Mouse (Mus musculus) forebrain, embryonic 12.5 days (tissue): Measurements from ENCODE around the gene Zfp217. TPM values are rescaled to one million over a fixed set of nuclear protein-coding genes. Genes with fewer than 3 reads are reported as not detected.

Source experiments
- ATAC-seq: fragments of 200-750 bp; cut with Nextera tagmentation; 2 replicates; pipeline ENCODE4 v1.8.0; 2017; ENCODE audit warnings: moderate TSS enrichment; ENCODE audit not compliant: low FRiP score
- H3K27ac ChIP-seq: fragments of 300-500 bp; sonication (generic); 2 replicates; pipeline ENCODE4 v1.5.1; 2016; ENCODE audit warnings: mild to moderate bottlenecking
- H3K27me3 ChIP-seq: fragments of 300-500 bp; sonication (generic); 2 replicates; pipeline ENCODE4 v1.6.1; 2016; ENCODE audit warnings: mild to moderate bottlenecking
- H3K36me3 ChIP-seq: fragments of 300-500 bp; sonication (generic); replicated peaks from 2 replicates; pipeline ENCODE4 v1.6.1; 2016; ENCODE audit warnings: mild to moderate bottlenecking
- H3K4me1 ChIP-seq: fragments of 300-500 bp; sonication (generic); 2 replicates; pipeline ENCODE4 v1.6.1; 2016
- H3K4me2 ChIP-seq: fragments of 300-500 bp; sonication (generic); 2 replicates; pipeline ENCODE4 v1.6.1; 2016; ENCODE audit warnings: mild to moderate bottlenecking, moderate library complexity
- H3K4me3 ChIP-seq: fragments of 300-500 bp; sonication (generic); replicated peaks from 2 replicates; pipeline ENCODE4 v1.5.1; 2016; ENCODE audit warnings: mild to moderate bottlenecking
- H3K9ac ChIP-seq: fragments of 300-500 bp; sonication (generic); 2 replicates; pipeline ENCODE4 v1.6.1; 2016; ENCODE audit warnings: mild to moderate bottlenecking
- H3K9me3 ChIP-seq: fragments of 300-500 bp; sonication (generic); 2 replicates; pipeline ENCODE4 v1.6.1; 2016
- WGBS: fragments of 180-500 bp; shearing (Covaris S2); methylation state at CpG from one replicate; pipeline ENCODE4 v1.1.7; 2016; 5-methylcytosine and 5-hydroxymethylcytosine counted together
- polyA plus RNA-seq: library from polyadenylated mRNA; unstranded; fragments of >200 nt; fragmentation: Nextera tagmentation; extraction: Ambion mirVana; gene quantifications from 2 replicates; pipeline ENCODE4 v1.2.1, GENCODE M21; 2016

The Zfp217 gene
- polyA plus RNA-seq, 1 experiment from 2014 or later, result 4.5 TPM

- H3K27ac ChIP-seq, result no peak overlapping the region
- H3K4me1 ChIP-seq, result peaks cover 23% of the 10 kb centered on the region
- no peaks in the 10 kb centered on the region for H3K36me3 ChIP-seq
- no peak overlapping the region for H3K4me2 ChIP-seq
- ATAC-seq, result no peak
- WGBS, result 47% methylated on average over 11 of the region's 11 CpGs
- H3K4me3 ChIP-seq, result no peak overlapping the region
- H3K9me3 ChIP-seq, result no peaks in the 10 kb centered on the region
- H3K27me3 ChIP-seq, result peaks cover 23% of the 10 kb centered on the region; the same call in 1 of the 2 replicates
- no peak overlapping the region for H3K9ac ChIP-seq
These were observed 9.6 kb upstream of the Zfp217 start for GRCm38 (mm10) chr2:170157280-170158200.

GRCm38 (mm10) chr2:170155089-170155740 is 7.3 kb upstream of the Zfp217 start:
- H3K4me1 ChIP-seq, result peaks cover 23% of the 10 kb centered on the region
- peaks cover 23% of the 10 kb centered on the region; the same call in 1 of the 2 replicates for H3K27me3 ChIP-seq
- H3K9ac ChIP-seq, result peak overlapping the region; percentile 40
- H3K4me3 ChIP-seq, result peak overlapping the region; percentile 31
- ATAC-seq, result 0 out of 2 replicates have a peak, but pooled peaks have one; percentile 34
- no peak overlapping the region for H3K27ac ChIP-seq
- H3K4me2 ChIP-seq, result peak overlapping the region; percentile 51
- no peaks in the 10 kb centered on the region for H3K9me3 ChIP-seq
- H3K36me3 ChIP-seq, result no peaks in the 10 kb centered on the region
- 13% methylated on average over 18 of the region's 18 CpGs for WGBS

GRCm38 (mm10) chr2:170154738-170155088 is 6.8 kb upstream of the Zfp217 start:
- ATAC-seq, result no peak
- H3K9ac ChIP-seq, result peak overlapping the region; percentile 40
- peak overlapping the region; percentile 31 for H3K4me3 ChIP-seq
- H3K27ac ChIP-seq, result no peak overlapping the region
- H3K36me3 ChIP-seq, result no peaks in the 10 kb centered on the region
- WGBS, result 10% methylated on average over 5 of the region's 5 CpGs
- peak overlapping the region; percentile 51 for H3K4me2 ChIP-seq
- H3K9me3 ChIP-seq, result no peaks in the 10 kb centered on the region
- peaks cover 23% of the 10 kb centered on the region; the same call in 1 of the 2 replicates for H3K27me3 ChIP-seq
- H3K4me1 ChIP-seq, result peaks cover 23% of the 10 kb centered on the region

- Histone ChIP-seq H3K27me3 (peaks cover 23% of the 10 kb centered on the region; the same call in 1 of the 2 replicates), H3K4me3 (no peak overlapping the region), H3K36me3 (no peaks in the 10 kb centered on the region), H3K4me1 (peaks cover 23% of the 10 kb centered on the region), H3K27ac (no peak overlapping the region), H3K9me3 (no peaks in the 10 kb centered on the region), H3K9ac (no peak overlapping the region), H3K4me2 (peak overlapping the region; percentile 51)
- WGBS, result 21% methylated on average over 6 of the region's 6 CpGs
- ATAC-seq, result no peak
These were observed 6.4 kb upstream of the Zfp217 start for GRCm38 (mm10) chr2:170154301-170154721.

GRCm38 (mm10) chr2:170153421-170154271 is 5.7 kb upstream of the Zfp217 start:
- Histone ChIP-seq H3K4me2 (peak overlapping the region; percentile 58), H3K4me1 (peaks cover 23% of the 10 kb centered on the region), H3K36me3 (no peaks in the 10 kb centered on the region), H3K27me3 (peaks cover 16% of the 10 kb centered on the region; the same call in 1 of the 2 replicates), H3K9me3 (no peaks in the 10 kb centered on the region), H3K9ac (peak overlapping the region; percentile 25; the same call in 1 of the 2 replicates), H3K4me3 (peak overlapping the region; percentile 31), H3K27ac (no peak overlapping the region)
- ATAC-seq, result no peak
- 3% methylated on average over 37 of the region's 37 CpGs for WGBS

- no peak overlapping the region for H3K27ac ChIP-seq
- peaks cover 23% of the 10 kb centered on the region for H3K4me1 ChIP-seq
- no peak for ATAC-seq
- H3K4me2 ChIP-seq, result peak overlapping the region; percentile 58; the same call in 1 of the 2 replicates
- H3K9me3 ChIP-seq, result no peaks in the 10 kb centered on the region
- no peaks in the 10 kb centered on the region for H3K36me3 ChIP-seq
- WGBS, result 29% methylated on average over 7 of the region's 7 CpGs
- no peak overlapping the region for H3K9ac ChIP-seq
- 0 out of 2 replicates have a peak, but pooled peaks cover 12% of the 10 kb centered on the region for H3K27me3 ChIP-seq
- no peak overlapping the region for H3K4me3 ChIP-seq
These were observed 5.0 kb upstream of the Zfp217 start for GRCm38 (mm10) chr2:170152856-170153255.

- Histone ChIP-seq H3K36me3 (no peaks in the 10 kb centered on the region), H3K4me3 (no peak overlapping the region), H3K9me3 (no peaks in the 10 kb centered on the region), H3K4me1 (peaks cover 23% of the 10 kb centered on the region), H3K27ac (no peak overlapping the region), H3K4me2 (no peak overlapping the region), H3K9ac (no peak overlapping the region), H3K27me3 (0 out of 2 replicates have a peak, but pooled peaks cover 12% of the 10 kb centered on the region)
- 73% methylated on average over 5 of the region's 5 CpGs for WGBS
- no peak for ATAC-seq
These were observed 4.3 kb upstream of the Zfp217 start for GRCm38 (mm10) chr2:170152036-170152686.

- Histone ChIP-seq H3K27ac (no peak overlapping the region), H3K36me3 (no peaks in the 10 kb centered on the region), H3K9ac (no peak overlapping the region), H3K4me1 (peaks cover 23% of the 10 kb centered on the region), H3K27me3 (0 out of 2 replicates have a peak, but pooled peaks cover 12% of the 10 kb centered on the region), H3K9me3 (no peaks in the 10 kb centered on the region), H3K4me3 (no peak overlapping the region), H3K4me2 (no peak overlapping the region)
- WGBS, result 85% methylated on average over 8 of the region's 8 CpGs
- ATAC-seq, result no peak
These were observed 3.6 kb upstream of the Zfp217 start for GRCm38 (mm10) chr2:170151470-170151869.

GRCm38 (mm10) chr2:170148828-170149227 is 925 bp upstream of the Zfp217 start:
- WGBS, result 84% methylated on average over 7 of the region's 7 CpGs
- no peak overlapping the region for H3K9ac ChIP-seq
- H3K27ac ChIP-seq, result no peak overlapping the region
- H3K36me3 ChIP-seq, result no peaks in the 10 kb centered on the region
- H3K4me1 ChIP-seq, result peaks cover 7% of the 10 kb centered on the region
- ATAC-seq, result no peak
- no peaks in the 10 kb centered on the region for H3K9me3 ChIP-seq
- 0 out of 2 replicates have a peak, but pooled peaks cover 8% of the 10 kb centered on the region for H3K27me3 ChIP-seq
- no peak overlapping the region for H3K4me2 ChIP-seq
- no peak overlapping the region for H3K4me3 ChIP-seq

GRCm38 (mm10) chr2:170147170-170147569 is 733 bp downstream of the Zfp217 start:
- Histone ChIP-seq H3K27ac (no peak overlapping the region), H3K9me3 (no peaks in the 10 kb centered on the region), H3K36me3 (no peaks in the 10 kb centered on the region), H3K4me2 (no peak overlapping the region), H3K9ac (no peak overlapping the region), H3K27me3 (no peaks in the 10 kb centered on the region), H3K4me1 (no peaks in the 10 kb centered on the region), H3K4me3 (no peak overlapping the region)
- no peak for ATAC-seq
- WGBS, result 85% methylated on average over 4 of the region's 4 CpGs

GRCm38 (mm10) chr2:170144343-170144742 is 3.6 kb downstream of the Zfp217 start:
- no peaks in the 10 kb centered on the region for H3K27me3 ChIP-seq
- no peak overlapping the region for H3K9ac ChIP-seq
- ATAC-seq, result no peak
- H3K4me1 ChIP-seq, result no peaks in the 10 kb centered on the region
- H3K4me2 ChIP-seq, result no peak overlapping the region
- H3K36me3 ChIP-seq, result no peaks in the 10 kb centered on the region
- H3K27ac ChIP-seq, result no peak overlapping the region
- no peak overlapping the region for H3K4me3 ChIP-seq
- 89% methylated on average over 10 of the region's 10 CpGs for WGBS
- H3K9me3 ChIP-seq, result no peaks in the 10 kb centered on the region
